Mouse (Mus musculus) cerebellum, adult (tissue): ENCODE data around the gene 1700017N19Rik.

Source experiments
- ATAC-seq: cut with Nextera tagmentation; 2 replicates; pipeline ENCODE4 v1.9.2; 2017; ENCODE audit warnings: mild to moderate bottlenecking, moderate library complexity, mixed read lengths; ENCODE audit not compliant: insufficient number of reproducible peaks, low FRiP score, low TSS enrichment

Gene 1700017N19Rik

GRCm38 (mm10) chr10:100654183-100654582 lies 63.9 kb downstream of the 1700017N19Rik start:
- no peak for ATAC-seq

- ATAC-seq = no peak
These were observed 71.8 kb downstream of the 1700017N19Rik start for GRCm38 (mm10) chr10:100661970-100662590.
